Mouse (Mus musculus): ENCODE data around the gene Tmprss9.
"Not testable (repeated sequence)": the region's sequence is repeated elsewhere in the genome, so short reads cannot be mapped to it uniquely, and the experiment has no call there.

The Tmprss9 gene

DNA sequence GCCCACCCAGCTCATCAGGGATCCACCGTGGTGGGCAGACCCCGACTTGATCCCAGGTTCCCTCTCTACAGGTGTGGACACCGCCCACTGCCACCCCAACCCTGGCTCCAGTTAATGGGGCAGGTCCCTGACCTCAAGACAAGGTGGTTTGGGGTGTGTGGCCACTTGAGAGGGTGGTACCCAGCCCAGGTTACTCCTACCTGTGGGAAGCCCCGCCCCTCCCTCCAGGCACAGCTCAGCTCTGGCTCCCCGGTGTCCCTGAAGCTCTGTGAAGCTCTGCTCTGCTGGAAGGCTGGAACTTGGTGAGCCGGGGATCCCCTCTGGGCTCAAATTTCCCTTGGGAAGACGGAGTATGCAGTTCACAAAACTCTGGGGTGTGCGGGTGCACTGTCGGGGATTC lies at the start of gene Tmprss9:
Gene Tmprss9, plus strand, starts transcription at position 268 of the 400 bp plus-strand sequence.
- no peak for DNase-seq (ENCODE audit: extremely low read depth, low read depth, low spot score)

DNA sequence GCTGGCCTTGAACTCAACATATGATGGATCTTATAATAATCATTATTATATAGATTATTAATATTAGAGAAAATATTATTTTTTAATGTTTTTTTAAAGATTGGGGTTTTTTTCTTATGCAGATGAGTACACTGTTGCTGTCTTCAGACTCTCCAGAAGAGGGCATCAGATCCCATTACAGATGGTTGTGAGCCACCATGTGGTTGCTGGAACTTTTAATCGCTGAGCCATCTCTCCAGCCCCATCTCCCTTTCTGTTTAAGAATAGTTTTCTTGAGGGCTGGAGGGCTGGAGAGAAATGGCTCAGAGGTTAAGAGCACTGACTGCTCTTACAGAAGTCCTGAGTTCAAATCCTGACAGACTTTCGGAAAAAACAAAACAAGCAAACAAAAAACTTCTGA lies 49.7 kb upstream of the Tmprss9 start:
- DNase-seq (ENCODE audit: extremely low read depth, low read depth, low spot score), result no peak

DNA sequence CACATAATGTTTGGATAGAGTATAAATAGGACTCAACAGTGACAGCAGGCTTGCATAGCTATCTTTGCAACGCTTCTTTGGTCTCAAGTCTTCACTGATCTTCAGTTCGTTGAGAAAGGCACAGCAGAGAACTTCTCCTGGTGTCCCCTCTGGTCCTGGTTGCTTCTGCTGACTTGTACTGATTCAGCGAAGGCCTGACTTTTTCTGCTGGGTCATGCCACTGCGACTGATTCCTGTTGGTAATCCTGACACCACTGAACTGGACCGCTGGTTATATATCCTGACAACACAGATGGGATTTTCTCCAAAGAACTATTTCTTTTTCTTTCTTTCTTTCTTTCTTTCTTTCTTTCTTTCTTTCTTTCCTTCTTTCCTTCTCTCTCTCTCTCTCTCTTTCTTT lies 49.1 kb upstream of the Tmprss9 start:
- no peak for DNase-seq (ENCODE audit: extremely low read depth, low read depth, low spot score)

GRCm38 (mm10) chr10:80823316-80823715 lies 48.3 kb upstream of the Tmprss9 start:
- no peak for DNase-seq (ENCODE audit: extremely low read depth, low read depth, low spot score)

GRCm38 (mm10) chr10:80823847-80824643 lies 47.6 kb upstream of the Tmprss9 start:
- DNase-seq (ENCODE audit: extremely low read depth, low read depth, low spot score), result no peak

DNA sequence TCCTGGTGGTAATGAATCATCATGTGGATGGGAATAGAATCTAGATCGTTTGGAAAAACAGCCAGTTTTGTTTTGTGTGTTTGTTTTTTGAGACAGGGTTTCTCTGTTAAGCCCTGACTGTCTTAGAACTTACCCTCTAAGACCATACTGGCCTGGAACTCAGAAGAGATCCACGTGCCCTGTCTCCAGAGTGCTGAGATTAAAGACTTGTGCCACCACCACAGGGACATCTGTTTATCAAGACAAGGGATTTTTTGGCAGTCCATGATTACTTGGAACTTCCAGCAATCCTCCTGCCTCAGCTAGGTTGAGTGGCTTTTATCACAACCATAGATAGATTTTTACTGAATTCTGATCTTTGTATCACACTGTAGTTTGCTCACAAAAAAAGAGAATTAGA lies 46.8 kb upstream of the Tmprss9 start:
- no peak for DNase-seq (ENCODE audit: extremely low read depth, low read depth, low spot score)

GRCm38 (mm10) chr10:80826151-80827062 lies 45.2 kb upstream of the Tmprss9 start, which contains the start of gene Oaz1:
TSS of gene Oaz1 (plus strand) at chr10:80826656.
- DNase-seq (ENCODE audit: extremely low read depth, low read depth, low spot score), result peak; percentile 98

DNA sequence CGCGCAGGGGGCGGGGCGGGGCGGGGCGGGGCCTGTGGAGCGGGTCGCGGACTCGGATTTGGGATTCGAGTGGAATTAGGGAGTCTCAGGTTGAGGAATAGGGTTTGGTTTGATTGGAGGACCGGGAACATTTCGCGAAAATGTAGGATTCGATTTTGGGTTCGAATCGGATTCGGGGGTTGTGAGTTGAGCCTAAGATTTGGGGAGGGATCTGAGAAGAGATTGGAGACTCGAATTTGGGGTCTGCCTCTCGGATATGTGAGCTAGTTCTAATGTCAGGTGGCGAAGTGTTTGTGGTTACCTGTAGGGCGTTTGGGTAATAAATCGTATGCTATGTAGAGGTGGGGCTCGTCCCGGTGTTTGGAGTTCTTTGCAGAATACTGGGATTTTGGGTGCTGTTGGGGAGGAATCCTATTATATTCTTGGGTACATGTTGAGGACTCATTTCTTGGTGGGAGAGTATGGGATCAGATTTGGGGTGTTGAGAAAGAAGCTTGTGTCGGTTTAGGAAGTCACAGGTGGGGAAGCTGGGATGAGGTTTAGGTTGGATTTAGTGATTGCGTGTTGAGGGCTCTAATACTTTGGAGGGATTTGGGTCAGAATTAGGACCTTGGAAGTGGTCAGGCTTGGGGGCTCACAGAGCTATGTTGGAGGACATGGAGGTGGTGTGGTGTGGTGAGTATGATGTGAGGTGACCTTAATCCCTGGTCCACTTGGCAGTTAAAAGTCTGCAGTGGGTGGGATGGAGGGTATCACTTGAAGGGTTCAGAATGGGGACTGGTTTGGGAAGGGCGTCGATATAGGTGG lies 44.4 kb upstream of the Tmprss9 start:
- DNase-seq (ENCODE audit: extremely low read depth, low read depth, low spot score), result no peak

DNA sequence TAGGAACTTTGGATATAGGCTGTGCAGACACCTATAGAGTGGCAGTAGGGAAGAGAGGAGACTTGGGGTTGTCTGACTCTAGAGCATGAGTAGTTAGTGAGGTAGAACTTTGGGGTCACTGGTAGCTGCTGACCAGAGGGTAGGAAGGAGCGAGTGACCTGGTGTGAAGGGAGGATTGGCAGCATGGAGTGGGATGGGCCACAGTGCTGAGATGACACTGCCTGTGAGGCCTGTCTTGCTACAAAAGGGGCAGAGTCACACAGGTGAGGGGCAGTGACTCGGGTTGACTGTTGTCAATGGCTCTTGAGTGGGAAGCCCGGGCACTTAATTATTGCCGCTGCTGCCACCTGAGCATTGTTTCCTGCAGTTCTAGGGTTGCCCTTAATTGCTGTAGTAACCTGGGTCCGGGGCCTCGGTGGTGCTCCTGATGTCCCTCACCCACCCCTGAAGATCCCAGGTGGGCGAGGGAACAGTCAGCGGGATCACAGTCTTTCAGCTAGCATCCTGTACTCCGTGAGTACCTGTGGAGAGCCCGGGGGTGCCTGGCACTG lies 43.7 kb upstream of the Tmprss9 start:
- no peak for DNase-seq (ENCODE audit: extremely low read depth, low read depth, low spot score)

GRCm38 (mm10) chr10:80828587-80828986 lies 43.1 kb upstream of the Tmprss9 start:
- not testable (repeated sequence) for DNase-seq (ENCODE audit: extremely low read depth, low read depth, low spot score)

DNA sequence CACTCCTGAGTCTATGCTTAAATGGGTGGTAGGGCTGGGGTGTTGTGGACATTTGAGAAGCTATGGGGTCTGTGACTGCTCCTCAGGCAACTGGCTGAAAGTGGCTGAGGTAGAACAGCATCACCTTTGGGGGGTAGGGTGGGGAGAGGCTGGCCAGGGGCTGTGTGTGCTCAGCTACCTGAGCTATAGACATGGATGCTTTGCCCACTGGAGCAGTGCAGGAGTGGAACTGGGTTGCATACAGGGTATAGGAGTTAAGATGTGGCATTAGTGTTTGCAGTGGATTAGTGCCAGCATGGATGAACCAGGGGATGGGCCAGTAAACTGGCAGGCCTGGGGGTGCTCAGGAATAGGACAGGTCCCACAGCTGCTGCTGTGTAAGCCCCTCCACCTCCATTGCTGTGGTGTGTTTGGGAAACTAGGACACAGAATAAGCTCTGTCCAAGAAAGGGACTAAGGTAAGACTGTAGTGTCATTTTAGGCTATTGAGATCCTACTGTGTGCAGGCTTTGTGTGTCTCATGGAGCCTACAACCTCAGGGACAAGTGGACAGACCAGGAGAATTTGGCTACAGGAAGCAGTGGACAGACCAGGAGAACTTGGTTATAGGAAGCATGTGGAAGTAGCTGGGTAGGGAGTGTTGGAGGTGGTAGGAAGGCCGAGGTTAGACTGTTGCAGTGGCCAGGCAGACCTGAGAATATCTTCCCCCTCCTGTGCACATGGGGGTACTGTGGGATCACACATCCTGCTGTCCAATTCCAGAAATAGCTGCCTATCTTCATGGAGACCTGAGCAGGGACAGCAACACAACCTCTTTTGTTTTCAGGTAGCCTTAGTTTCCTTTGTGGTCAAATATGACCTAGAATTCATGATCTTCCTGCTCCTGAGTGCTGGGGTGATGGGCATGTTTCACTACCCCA lies 42.0 kb upstream of the Tmprss9 start:
- no peak for DNase-seq (ENCODE audit: extremely low read depth, low read depth, low spot score)

DNA sequence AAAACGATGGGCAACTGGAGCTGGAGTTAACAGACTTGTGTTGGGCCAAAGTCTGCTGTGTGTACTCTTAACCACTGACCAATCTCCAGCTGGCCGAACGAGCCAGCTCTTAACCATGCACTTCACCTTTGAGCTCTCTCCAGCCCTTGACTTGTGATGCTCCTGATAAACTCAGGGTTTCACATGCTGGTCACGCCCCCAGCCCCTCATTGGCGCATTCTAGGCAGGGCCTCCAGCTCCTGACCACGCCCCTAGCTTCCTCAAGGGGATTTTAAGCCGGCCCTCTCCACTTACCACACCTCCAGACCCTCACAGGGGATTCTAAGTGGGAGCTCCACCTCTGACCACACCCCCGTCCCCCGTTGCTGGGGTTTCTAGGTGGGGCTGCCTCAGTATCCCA lies 40.5 kb upstream of the Tmprss9 start:
- no peak for DNase-seq (ENCODE audit: extremely low read depth, low read depth, low spot score)

DNA sequence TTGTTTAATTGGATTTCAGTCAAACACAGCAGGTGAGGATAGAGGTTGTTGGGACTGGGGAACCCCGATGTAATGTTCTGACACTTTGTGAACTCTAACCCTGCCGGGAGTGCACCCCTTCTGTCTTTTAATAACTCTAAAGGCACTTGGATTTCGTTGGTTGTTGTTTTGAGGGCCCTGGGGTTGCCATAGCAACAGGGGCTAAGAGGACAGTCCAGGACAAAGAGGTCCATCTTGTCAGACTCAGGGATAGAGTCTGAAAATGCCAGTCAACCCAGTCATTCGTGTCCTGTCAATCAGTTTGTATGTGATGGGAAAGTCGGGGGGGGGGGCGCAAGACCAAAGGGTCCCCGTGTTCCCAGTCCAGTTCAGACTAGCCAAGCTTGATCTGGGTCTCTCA lies 38.8 kb upstream of the Tmprss9 start:
- DNase-seq (ENCODE audit: extremely low read depth, low read depth, low spot score), result no peak

DNA sequence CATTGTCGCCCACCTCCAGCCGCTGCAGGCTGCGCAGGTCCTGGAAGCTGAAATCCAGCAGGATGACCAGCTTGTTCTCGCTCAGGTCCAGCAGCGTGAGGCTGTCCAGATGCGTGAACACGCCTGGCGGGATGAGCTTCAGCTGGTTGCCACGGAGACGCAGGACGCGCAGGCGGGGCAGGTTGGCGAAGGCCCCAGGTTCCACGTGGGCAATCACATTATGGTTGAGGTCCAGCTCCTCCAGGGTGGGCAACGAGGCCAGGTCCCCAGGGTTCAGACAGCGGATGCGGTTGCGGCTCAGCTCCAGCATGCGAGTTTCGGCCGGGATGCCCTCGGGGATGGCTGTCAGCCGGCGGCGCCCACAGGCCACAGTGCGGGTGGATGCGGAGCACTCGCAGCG lies 36.0 kb upstream of the Tmprss9 start:
- no peak for DNase-seq (ENCODE audit: extremely low read depth, low read depth, low spot score)

DNA sequence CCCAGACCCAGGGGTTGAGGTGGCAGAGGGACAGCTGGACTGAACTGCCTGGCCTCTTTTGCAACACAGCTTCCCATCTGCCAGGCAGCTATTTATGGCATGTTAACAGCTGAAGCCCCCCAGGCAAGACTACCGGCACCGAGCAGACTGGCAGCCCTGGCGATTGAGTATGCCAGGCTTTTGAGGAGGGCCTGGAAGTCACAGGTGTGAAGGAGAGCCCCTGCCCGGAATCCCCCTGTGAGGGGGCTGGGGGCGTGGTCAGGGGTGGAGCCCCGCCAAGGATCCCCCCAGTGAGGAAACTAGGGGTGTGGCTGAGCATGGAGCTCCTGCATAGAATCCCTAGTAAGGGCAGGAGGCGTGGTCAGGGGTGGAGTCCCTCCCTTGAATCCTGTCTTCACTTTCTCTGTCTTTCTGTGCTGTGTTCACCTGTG lies 34.7 kb upstream of the Tmprss9 start:
- DNase-seq (ENCODE audit: extremely low read depth, low read depth, low spot score), result no peak

DNA sequence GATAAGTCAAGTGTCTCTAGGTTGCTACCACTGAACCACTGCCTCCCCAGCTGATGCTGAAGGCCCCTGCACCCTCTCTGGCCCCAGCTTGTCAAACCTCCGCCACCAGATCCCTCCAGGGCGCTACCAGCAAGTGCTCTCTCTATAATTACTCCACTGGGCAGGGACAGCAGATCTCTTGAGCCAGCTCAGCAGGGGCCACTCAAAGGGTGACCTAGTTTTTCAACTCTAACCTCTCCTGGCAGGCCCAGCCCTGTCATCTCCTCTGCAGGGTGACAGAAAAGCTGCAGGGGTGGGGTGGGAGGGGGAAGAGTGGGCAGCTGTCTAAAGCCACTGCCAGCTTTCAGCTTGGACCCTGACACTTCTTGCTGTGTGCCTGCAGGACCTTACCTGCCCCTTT lies 33.8 kb upstream of the Tmprss9 start:
- no peak for DNase-seq (ENCODE audit: extremely low read depth, low read depth, low spot score)

GRCm38 (mm10) chr10:80838346-80838912 lies 33.2 kb upstream of the Tmprss9 start:
- no peak for DNase-seq (ENCODE audit: extremely low read depth, low read depth, low spot score)

DNA sequence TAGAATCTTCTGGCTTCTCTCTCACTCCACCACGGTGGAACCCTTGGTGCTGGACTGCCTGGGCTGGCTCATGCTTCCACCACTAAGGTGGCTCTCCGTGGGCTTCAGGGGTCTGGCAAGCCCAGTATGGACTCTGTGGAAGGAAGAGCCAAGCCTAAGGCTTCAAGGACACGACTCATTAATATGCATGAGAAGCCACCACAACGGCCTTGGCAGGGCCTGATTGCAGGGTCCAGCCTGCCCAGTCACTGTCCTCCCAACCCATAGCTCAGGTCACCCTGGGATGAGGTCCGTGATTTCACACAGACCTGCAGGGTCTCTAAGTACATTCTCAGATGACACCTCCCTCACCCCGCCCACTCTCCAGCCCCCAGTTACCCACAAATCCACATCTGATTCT lies 31.8 kb upstream of the Tmprss9 start:
- DNase-seq (ENCODE audit: extremely low read depth, low read depth, low spot score), result no peak

DNA sequence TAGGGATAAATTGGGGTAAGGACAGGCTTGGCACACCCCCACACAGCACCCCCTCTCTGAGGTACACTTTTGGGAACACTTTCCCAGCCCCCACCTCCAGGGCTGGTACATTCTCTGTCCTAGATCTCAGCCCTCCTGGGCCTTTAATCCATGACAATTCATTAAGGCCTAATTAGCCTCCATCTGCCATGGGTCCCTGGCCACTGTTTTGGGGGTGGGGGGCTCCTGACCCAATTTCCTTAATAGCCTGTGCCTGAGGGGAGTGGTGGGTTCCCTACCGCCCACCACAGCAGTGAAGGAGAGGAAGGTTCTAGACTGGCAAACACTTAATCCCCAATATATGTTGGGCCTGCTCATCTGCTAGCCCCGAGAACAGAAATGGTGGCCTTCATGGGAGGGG lies 30.0 kb upstream of the Tmprss9 start:
- DNase-seq (ENCODE audit: extremely low read depth, low read depth, low spot score), result no peak
